Mouse (Mus musculus) erythroblast, embryonic 14.5 days (primary cell): Measurements from ENCODE around the gene Mfsd8.

Experiments
- GATA1 ChIP-seq: IDR thresholded peaks from 2 replicates; pipeline ENCODE4 v1.6.1; 2012; ENCODE audit warnings: low read length, inconsistent platforms, mixed read lengths
- TAL1 ChIP-seq: IDR thresholded peaks from 3 replicates; pipeline ENCODE4 v1.6.1; 2012; ENCODE audit warnings: low read length, inconsistent platforms, mixed read lengths

DNA sequence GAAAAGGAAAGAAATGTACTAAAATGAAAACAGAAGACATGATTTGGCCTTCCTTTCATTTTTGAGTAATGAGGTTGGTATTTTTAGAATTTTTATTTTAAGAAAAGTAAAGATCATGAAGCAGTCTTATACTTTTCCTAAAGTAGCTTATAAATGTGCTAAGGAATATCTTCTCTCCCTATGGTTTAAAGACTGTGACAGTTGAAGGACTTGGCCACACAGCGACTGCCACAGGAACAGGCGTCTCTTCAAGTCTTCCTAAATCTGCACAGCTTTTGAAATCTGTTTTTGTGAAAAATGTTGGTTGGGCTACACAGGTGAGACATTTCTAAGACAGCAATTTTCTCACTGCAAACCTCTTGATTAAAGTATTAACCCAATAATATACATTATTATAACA is 33.4 kb downstream of the Mfsd8 start:
- TF ChIP-seq GATA1 (no peak), TAL1 (no peak)
